Mouse (Mus musculus): ENCODE data around the gene Mgp.

DNA sequence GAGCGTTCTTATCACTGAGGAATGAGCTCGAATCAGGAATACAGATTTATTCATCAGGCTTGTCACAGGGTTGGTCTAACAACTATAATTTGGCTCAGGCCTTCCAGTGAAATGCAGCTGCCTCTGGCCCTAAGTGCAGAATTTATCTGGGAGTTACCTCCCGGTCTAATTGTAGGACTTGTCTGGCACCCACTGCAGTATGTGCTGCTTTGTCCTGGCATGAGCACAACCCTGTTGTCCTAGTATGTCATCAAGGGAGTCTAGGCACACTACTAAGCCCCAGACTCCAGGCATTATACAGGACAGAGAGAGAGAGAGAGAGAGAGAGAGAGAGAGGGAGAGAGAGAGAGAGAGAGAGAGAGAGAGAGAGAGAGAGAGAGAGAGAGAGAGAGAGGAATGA is 38.3 kb downstream of the Mgp start:
- TF ChIP-seq GATA1 (IDR thresholded peaks at IDR 0.05; ENCODE audit: borderline replicate concordance, low read length) = no peak
- TF ChIP-seq FLI1 (IDR thresholded peaks at IDR 0.05; ENCODE audit: low read length) = no peak
